Mouse (Mus musculus) myocyte (in vitro differentiated cells): ENCODE data around the gene Pcp4l1.

Experiments used
- MAX ChIP-seq: IDR thresholded peaks from one replicate; pipeline ENCODE4 v1.6.1; 2011; ENCODE audit warnings: low read depth, mild to moderate bottlenecking, control low read depth
- POLR2A ChIP-seq: IDR thresholded peaks from one replicate; pipeline ENCODE4 v1.6.1; 2011; ENCODE audit warnings: low read depth, mild to moderate bottlenecking, control low read depth, moderate library complexity; ENCODE audit not compliant: insufficient read length
- TCF12 ChIP-seq: IDR thresholded peaks from one replicate; pipeline ENCODE4 v1.6.1; 2011; ENCODE audit warnings: mild to moderate bottlenecking, control low read depth; ENCODE audit not compliant: poor library complexity, insufficient read depth, severe bottlenecking

- TF ChIP-seq MAX (no peak), POLR2A (no peak), TCF12 (no peak)
Observed at GRCm38 (mm10) chr1:171151966-171152365, 44.1 kb downstream of the Pcp4l1 start.
